Mouse (Mus musculus): ENCODE data around the gene Men1. TPM values are rescaled to one million over a fixed set of nuclear protein-coding genes. Genes with fewer than 3 reads are reported as not detected.
"Not testable (repeated sequence)": the region's sequence is repeated elsewhere in the genome, so short reads cannot be mapped to it uniquely, and the experiment has no call there.

The Men1 gene
- polyA plus RNA-seq, 1 experiment from 2014 or later, result 54.6 TPM

DNA sequence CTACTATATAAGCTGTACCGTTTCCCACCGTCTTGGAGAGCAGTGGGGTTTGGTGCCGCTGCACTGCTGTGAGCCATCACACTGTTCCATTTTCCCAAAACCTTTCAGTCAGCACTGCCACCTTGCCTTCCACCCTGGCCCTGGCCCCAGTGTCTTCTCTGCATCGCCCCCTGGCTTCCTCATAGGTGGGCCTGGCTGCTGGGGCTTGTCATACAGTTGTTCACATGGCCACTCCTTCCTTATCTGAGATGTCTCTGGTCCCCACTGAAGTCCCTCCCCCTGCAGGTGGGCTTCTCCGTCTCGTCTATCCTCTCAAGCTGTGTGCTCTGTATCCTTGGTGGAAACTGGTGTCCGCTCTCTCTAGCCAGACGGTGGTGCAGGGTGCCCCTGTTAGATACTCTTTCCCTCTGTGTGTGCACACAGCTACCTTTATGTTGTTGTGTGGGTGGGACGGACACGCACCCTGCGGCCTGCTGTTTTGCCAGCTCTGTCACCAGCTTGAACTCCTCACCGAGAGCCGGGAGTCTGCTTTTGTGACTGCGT lies 45.0 kb upstream of the Men1 start:
- H3K4me2 ChIP-seq (ENCODE audit: low read length), result no peak overlapping the region
- no peak overlapping the region for H3K4me3 ChIP-seq (replicated peaks; ENCODE audit: low read depth, low read length)
- no peaks in the 10 kb centered on the region for H3K9me3 ChIP-seq (replicated peaks; ENCODE audit: low read length)
- no peaks in the 10 kb centered on the region for H3K27me3 ChIP-seq (ENCODE audit: insufficient read depth, low read length)
- H3K27ac ChIP-seq, result no peak overlapping the region
- 90% methylated on average over 14 of the region's 14 CpGs for WGBS
- no peak overlapping the region for H3K9ac ChIP-seq (ENCODE audit: low read depth, low read length)
- 0 out of 2 replicates have a peak, but pooled peaks have one; percentile 9 for TF ChIP-seq CTCF (IDR thresholded peaks at IDR 0.05; ENCODE audit: low read depth)
- 0 out of 2 replicates have a peak, but pooled peaks cover 8% of the 10 kb centered on the region for H3K4me1 ChIP-seq (replicated peaks; ENCODE audit: insufficient read depth, low read length)
- no peak for DNase-seq (ENCODE audit: low spot score)
- H3K36me3 ChIP-seq (ENCODE audit: insufficient read depth, low read length), result peaks cover 14% of the 10 kb centered on the region
- no peak for ATAC-seq (replicated peaks; ENCODE audit: low FRiP score, low read depth)

DNA sequence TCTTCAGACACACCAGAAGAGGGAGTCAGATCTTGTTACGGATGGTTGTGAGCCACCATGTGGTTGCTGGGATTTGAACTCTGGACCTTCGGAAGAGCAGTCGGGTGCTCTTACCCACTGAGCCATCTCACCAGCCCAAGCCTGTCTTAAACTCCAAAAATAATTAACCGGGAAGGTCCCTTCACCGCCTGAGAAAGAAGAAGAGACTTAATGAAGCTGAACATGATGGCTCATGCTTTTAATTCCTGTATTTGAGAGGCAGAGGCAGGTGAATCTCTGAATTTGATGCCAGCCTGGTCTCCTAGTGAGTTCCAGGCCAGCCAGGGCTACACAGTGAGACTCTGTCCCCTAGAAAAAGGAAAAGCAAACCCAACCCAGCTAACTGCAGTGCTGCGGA lies 44.1 kb upstream of the Men1 start:
- H3K9me3 ChIP-seq (replicated peaks; ENCODE audit: low read length); H3K27me3 ChIP-seq (ENCODE audit: insufficient read depth, low read length); H3K4me1 ChIP-seq (replicated peaks; ENCODE audit: insufficient read depth, low read length); H3K4me2 ChIP-seq (ENCODE audit: low read length); ATAC-seq (replicated peaks; ENCODE audit: low FRiP score, low read depth); DNase-seq (ENCODE audit: low spot score); H3K4me3 ChIP-seq (replicated peaks; ENCODE audit: low read depth, low read length); H3K9ac ChIP-seq (ENCODE audit: low read depth, low read length): not testable (repeated sequence)
- peaks cover 19% of the 10 kb centered on the region for H3K36me3 ChIP-seq (ENCODE audit: insufficient read depth, low read length)
- WGBS, result 72% methylated on average over 5 of the region's 6 CpGs
- H3K27ac ChIP-seq, result peak overlapping the region; percentile 82

DNA sequence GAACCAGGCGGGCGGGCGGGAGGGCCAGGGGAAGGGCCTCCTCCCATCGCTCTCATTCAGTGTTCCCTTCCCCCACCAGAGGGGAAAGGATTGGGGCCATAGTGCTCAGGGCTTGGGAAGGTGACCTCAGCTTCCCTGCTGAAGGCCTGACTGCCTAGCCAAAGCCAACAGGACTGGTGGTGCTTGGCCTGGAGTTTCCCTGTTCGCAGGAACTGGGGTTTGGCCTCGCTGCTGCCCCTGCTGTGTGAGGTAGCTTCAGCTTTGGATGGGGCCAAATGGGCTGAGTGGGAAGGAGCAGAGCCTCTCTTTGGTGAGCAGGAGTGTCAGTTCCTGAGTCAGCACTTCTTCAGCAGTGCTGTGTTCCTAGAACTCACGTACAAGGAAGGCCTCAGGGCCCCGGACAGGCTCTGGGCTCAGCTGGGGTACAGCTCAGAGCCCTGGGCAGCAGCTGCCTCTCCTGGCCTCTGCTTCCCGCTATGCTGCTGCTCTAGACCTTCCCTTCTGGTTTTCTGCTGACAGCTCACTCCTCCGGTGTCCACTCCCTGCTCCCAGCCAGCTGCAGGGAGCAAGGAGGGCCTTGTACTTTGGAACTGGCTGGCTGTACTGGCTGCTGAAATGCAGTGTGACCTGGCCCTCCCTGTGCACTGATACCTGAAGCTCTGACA lies 43.5 kb upstream of the Men1 start:
- H3K36me3 ChIP-seq (ENCODE audit: insufficient read depth, low read length), result peaks cover 20% of the 10 kb centered on the region
- H3K4me1 ChIP-seq (replicated peaks; ENCODE audit: insufficient read depth, low read length), result 0 out of 2 replicates have a peak, but pooled peaks cover 2% of the 10 kb centered on the region
- no peaks in the 10 kb centered on the region for H3K27me3 ChIP-seq (ENCODE audit: insufficient read depth, low read length)
- no peak overlapping the region for H3K4me3 ChIP-seq (replicated peaks; ENCODE audit: low read depth, low read length)
- 71% methylated on average over 10 of the region's 10 CpGs for WGBS
- no peak overlapping the region for H3K4me2 ChIP-seq (ENCODE audit: low read length)
- ATAC-seq (replicated peaks; ENCODE audit: low FRiP score, low read depth) (peak; percentile 89), DNase-seq (ENCODE audit: low spot score) (no peak)
- peak overlapping the region; percentile 82 for H3K27ac ChIP-seq
- H3K9me3 ChIP-seq (replicated peaks; ENCODE audit: low read length), result no peaks in the 10 kb centered on the region
- TF ChIP-seq CTCF (IDR thresholded peaks at IDR 0.05; ENCODE audit: low read depth), result no peak
- H3K9ac ChIP-seq (ENCODE audit: low read depth, low read length), result no peak overlapping the region

- no peak overlapping the region for H3K9ac ChIP-seq (ENCODE audit: low read depth, low read length)
- H3K9me3 ChIP-seq (replicated peaks; ENCODE audit: low read length), result no peaks in the 10 kb centered on the region
- no peak overlapping the region for H3K4me2 ChIP-seq (ENCODE audit: low read length)
- H3K36me3 ChIP-seq (ENCODE audit: insufficient read depth, low read length), result peaks cover 21% of the 10 kb centered on the region
- H3K27me3 ChIP-seq (ENCODE audit: insufficient read depth, low read length), result no peaks in the 10 kb centered on the region
- H3K4me3 ChIP-seq (replicated peaks; ENCODE audit: low read depth, low read length), result no peak overlapping the region
- peak overlapping the region; percentile 82 for H3K27ac ChIP-seq
- H3K4me1 ChIP-seq (replicated peaks; ENCODE audit: insufficient read depth, low read length), result no peaks in the 10 kb centered on the region
- TF ChIP-seq CTCF (IDR thresholded peaks at IDR 0.05; ENCODE audit: low read depth), result no peak
- ATAC-seq (replicated peaks; ENCODE audit: low FRiP score, low read depth), result no peak
- DNase-seq (ENCODE audit: low spot score), result no peak
- WGBS, result 84% methylated on average over 5 of the region's 5 CpGs
Observed at GRCm38 (mm10) chr19:6292262-6292661, 42.5 kb upstream of the Men1 start.

- ATAC-seq (replicated peaks; ENCODE audit: low FRiP score, low read depth), result no peak
- Histone ChIP-seq H3K9me3 (replicated peaks; ENCODE audit: low read length) (no peaks in the 10 kb centered on the region), H3K4me3 (replicated peaks; ENCODE audit: low read depth, low read length) (no peak overlapping the region), H3K27me3 (ENCODE audit: insufficient read depth, low read length) (no peaks in the 10 kb centered on the region), H3K27ac (no peak overlapping the region), H3K4me2 (ENCODE audit: low read length) (no peak overlapping the region), H3K4me1 (replicated peaks; ENCODE audit: insufficient read depth, low read length) (no peaks in the 10 kb centered on the region), H3K36me3 (ENCODE audit: insufficient read depth, low read length) (peaks cover 39% of the 10 kb centered on the region), H3K9ac (ENCODE audit: low read depth, low read length) (no peak overlapping the region)
- no peak for TF ChIP-seq CTCF (IDR thresholded peaks at IDR 0.05; ENCODE audit: low read depth)
- DNase-seq (ENCODE audit: low spot score), result no peak
- 90% methylated on average over 17 of the region's 17 CpGs for WGBS
Observed at GRCm38 (mm10) chr19:6294301-6294700, 40.5 kb upstream of the Men1 start.

- DNase-seq (ENCODE audit: low spot score), result no peak
- no peak for ATAC-seq (replicated peaks; ENCODE audit: low FRiP score, low read depth)
Observed at GRCm38 (mm10) chr19:6296551-6297210, 38.1 kb upstream of the Men1 start.

More at GRCm38 (mm10) chr19:6296551-6297210, 38.1 kb upstream of the Men1 start:
- Histone ChIP-seq H3K27ac (no peak overlapping the region), H3K4me1 (replicated peaks; ENCODE audit: insufficient read depth, low read length) (no peaks in the 10 kb centered on the region), H3K9me3 (replicated peaks; ENCODE audit: low read length) (no peaks in the 10 kb centered on the region), H3K4me2 (ENCODE audit: low read length) (no peak overlapping the region), H3K9ac (ENCODE audit: low read depth, low read length) (no peak overlapping the region), H3K4me3 (replicated peaks; ENCODE audit: low read depth, low read length) (no peak overlapping the region), H3K36me3 (ENCODE audit: insufficient read depth, low read length) (peaks cover 45% of the 10 kb centered on the region), H3K27me3 (ENCODE audit: insufficient read depth, low read length) (no peaks in the 10 kb centered on the region)
- no peak for TF ChIP-seq CTCF (IDR thresholded peaks at IDR 0.05; ENCODE audit: low read depth)
- 82% methylated on average over 5 of the region's 5 CpGs for WGBS

Measured in kidney, postnatal 0 days (tissue).